Mouse (Mus musculus): Measurements from ENCODE around the gene Peli1.
"Not testable (repeated sequence)": the region's sequence is repeated elsewhere in the genome, so short reads cannot be mapped to it uniquely, and the experiment has no call there.

The Peli1 gene

GRCm38 (mm10) chr11:21181616-21182015, 90.5 kb downstream of the Peli1 start:
- DNase-seq (ENCODE audit: extremely low read depth, low read depth, low spot score): no peak

DNA sequence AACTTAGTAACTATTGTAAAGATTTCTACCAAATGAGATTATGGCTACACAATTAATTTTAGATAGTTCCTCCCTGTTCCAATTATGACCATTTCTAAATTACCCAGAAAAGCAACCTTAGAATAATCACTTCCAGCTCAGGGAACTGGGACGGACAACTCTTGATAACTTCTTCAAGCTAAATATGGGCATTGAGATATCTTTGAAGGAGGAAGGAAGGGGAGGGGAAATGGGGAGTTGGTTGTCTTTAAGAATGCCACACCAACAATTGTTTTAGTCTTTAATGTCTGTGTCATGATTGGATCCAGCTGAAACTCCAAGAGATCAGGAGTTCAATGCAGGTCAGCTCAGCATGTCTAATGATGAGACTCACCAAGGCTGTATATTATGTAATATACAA, 91.6 kb downstream of the Peli1 start:
- DNase-seq (ENCODE audit: extremely low read depth, low read depth, low spot score): no peak

DNA sequence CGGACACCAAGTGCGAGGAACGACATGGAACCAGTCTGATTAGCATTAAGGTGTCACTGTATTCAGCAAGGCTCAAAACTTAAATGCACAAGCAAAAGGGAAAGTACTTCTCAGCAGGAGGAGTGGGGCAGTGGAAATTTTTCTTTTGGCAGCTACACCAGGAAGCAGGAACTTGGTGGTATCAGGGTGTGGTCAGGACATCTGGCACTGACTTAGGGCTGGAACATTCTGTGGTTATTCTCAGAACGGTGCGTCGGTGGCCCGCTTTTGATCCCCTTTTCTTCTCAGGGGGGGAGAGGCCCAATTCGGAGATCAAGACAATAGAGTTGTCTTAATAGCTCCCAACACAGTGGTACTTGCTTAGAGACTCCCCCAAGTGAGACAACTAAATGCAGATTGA, 100.7 kb downstream of the Peli1 start:
- not testable (repeated sequence) for DNase-seq (ENCODE audit: extremely low read depth, low read depth, low spot score)

GRCm38 (mm10) chr11:21194851-21195250, 103.8 kb downstream of the Peli1 start:
- peak; percentile 54 for DNase-seq (ENCODE audit: extremely low read depth, low read depth, low spot score)

All from fat pad, adult 2 months (tissue).